Mouse (Mus musculus): ENCODE measurements at regions not wholly inside any gene's neighbourhood (a gene's known extent, or its start where the extent isn't known, plus 50 kb on each side); places are given as distances from the start of the nearest gene placed in this dataset.

DNA sequence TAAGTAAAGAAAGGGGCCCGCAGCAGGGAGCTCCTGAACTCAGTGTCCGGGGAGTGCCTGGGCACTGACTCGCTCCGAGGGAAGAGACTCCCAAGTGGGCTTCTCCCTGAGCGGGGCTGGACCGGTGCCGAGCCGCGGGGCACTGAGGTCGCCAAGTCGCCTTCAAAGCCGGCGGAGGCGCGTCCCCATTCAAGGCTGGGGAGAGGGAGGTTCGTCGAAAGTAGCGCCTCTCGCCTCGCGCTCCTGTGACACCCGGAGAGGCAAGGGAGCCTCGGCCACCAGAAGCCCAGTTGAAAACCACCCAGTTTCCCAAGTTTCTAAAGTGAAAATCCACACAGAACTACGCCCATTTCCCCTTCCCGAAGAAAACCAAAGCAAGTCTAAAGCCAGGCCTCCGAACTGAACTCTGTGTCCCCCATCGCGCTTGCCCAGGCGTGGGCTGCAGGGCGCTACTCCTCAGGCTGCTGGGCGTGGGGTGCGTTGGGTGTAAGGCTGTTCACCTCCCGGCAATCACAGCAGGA lies 79.6 kb downstream of the Kcnrg start:
- peak overlapping the region; percentile 50 for H3K4me3 ChIP-seq (ENCODE audit: control insufficient read depth, insufficient read depth, low read length)
- peaks cover 21% of the 10 kb centered on the region for H3K27me3 ChIP-seq (ENCODE audit: control insufficient read depth, insufficient read depth, low read length)
- H3K27ac ChIP-seq (ENCODE audit: control insufficient read depth, insufficient read depth, low read length) = no peak overlapping the region
- no peak for TF ChIP-seq CTCF (IDR thresholded peaks at IDR 0.05; ENCODE audit: borderline replicate concordance, control insufficient read depth, extremely low read depth, insufficient read depth, low read length, poor library complexity)
- TF ChIP-seq POLR2A (IDR thresholded peaks at IDR 0.05; ENCODE audit: control insufficient read depth, extremely low read depth, insufficient read depth, low read length, poor library complexity) = no peak
- DNase-seq = peak; percentile 41
- H3K4me1 ChIP-seq (replicated peaks; ENCODE audit: control insufficient read depth, insufficient read depth, low read length) = peaks cover 36% of the 10 kb centered on the region
- under 1% methylated on average over 33 of the region's 33 CpGs for WGBS
- H3K36me3 ChIP-seq (ENCODE audit: control insufficient read depth, insufficient read depth, low read length) = no peaks in the 10 kb centered on the region

DNA sequence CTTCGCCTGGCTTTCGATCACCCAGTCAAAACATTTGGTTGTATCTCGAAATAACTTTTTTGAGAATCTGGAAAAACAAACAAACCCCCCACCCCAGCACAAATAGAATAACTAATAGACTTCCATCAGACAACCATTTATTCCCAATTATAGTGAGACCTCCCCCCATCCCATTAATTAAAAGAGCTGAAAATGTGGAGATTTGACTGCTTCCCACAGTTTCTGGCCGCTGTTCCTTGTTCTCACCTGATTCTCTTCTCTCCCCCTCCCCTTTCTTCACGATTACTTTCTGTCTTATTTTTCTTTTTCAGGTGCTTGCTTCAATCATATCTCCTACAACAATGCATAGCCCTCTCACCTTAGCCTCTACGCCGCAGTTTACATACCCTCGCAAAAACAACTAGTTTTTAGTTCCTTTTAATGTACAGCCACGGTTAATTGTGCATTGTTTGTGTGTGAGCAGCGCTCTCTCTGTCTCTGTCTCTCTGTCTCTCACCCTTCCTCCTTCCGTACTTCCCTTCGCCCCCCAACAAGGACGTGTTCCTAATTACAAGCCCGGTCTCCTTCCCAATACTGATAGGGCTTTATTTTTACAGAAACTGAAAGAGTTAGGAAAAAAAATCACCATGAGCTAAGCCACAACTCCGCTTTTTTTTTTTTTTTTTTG lies 80.2 kb downstream of the Kcnrg start:
- Histone ChIP-seq H3K4me1 (replicated peaks; ENCODE audit: control insufficient read depth, insufficient read depth, low read length) (peaks cover 36% of the 10 kb centered on the region), H3K27me3 (ENCODE audit: control insufficient read depth, insufficient read depth, low read length) (peaks cover 21% of the 10 kb centered on the region), H3K36me3 (ENCODE audit: control insufficient read depth, insufficient read depth, low read length) (no peaks in the 10 kb centered on the region), H3K4me3 (ENCODE audit: control insufficient read depth, insufficient read depth, low read length) (peak overlapping the region; percentile 50; the same call in 1 of the 2 replicates), H3K27ac (ENCODE audit: control insufficient read depth, insufficient read depth, low read length) (no peak overlapping the region)
- DNase-seq = no peak
- 3% methylated on average over 15 of the region's 15 CpGs for WGBS
- TF ChIP-seq CTCF (IDR thresholded peaks at IDR 0.05; ENCODE audit: borderline replicate concordance, control insufficient read depth, extremely low read depth, insufficient read depth, low read length, poor library complexity) (no peak), POLR2A (IDR thresholded peaks at IDR 0.05; ENCODE audit: control insufficient read depth, extremely low read depth, insufficient read depth, low read length, poor library complexity) (no peak)

GRCm38 (mm10) chr14:61688013-61688520 lies 80.8 kb downstream of the Kcnrg start:
- peaks cover 36% of the 10 kb centered on the region for H3K4me1 ChIP-seq (replicated peaks; ENCODE audit: control insufficient read depth, insufficient read depth, low read length)
- no peak for TF ChIP-seq CTCF (IDR thresholded peaks at IDR 0.05; ENCODE audit: borderline replicate concordance, control insufficient read depth, extremely low read depth, insufficient read depth, low read length, poor library complexity)
- no peak for TF ChIP-seq POLR2A (IDR thresholded peaks at IDR 0.05; ENCODE audit: control insufficient read depth, extremely low read depth, insufficient read depth, low read length, poor library complexity)
- 11% methylated on average over 11 of the region's 11 CpGs for WGBS
- H3K27ac ChIP-seq (ENCODE audit: control insufficient read depth, insufficient read depth, low read length) = no peak overlapping the region
- no peak for DNase-seq
- H3K4me3 ChIP-seq (ENCODE audit: control insufficient read depth, insufficient read depth, low read length) = no peak overlapping the region
- peaks cover 21% of the 10 kb centered on the region for H3K27me3 ChIP-seq (ENCODE audit: control insufficient read depth, insufficient read depth, low read length)
- no peaks in the 10 kb centered on the region for H3K36me3 ChIP-seq (ENCODE audit: control insufficient read depth, insufficient read depth, low read length)

GRCm38 (mm10) chr14:61688666-61689065 lies 81.4 kb downstream of the Kcnrg start:
- Histone ChIP-seq H3K27me3 (ENCODE audit: control insufficient read depth, insufficient read depth, low read length) (peaks cover 21% of the 10 kb centered on the region), H3K4me1 (replicated peaks; ENCODE audit: control insufficient read depth, insufficient read depth, low read length) (peaks cover 33% of the 10 kb centered on the region), H3K4me3 (ENCODE audit: control insufficient read depth, insufficient read depth, low read length) (no peak overlapping the region), H3K36me3 (ENCODE audit: control insufficient read depth, insufficient read depth, low read length) (no peaks in the 10 kb centered on the region), H3K27ac (ENCODE audit: control insufficient read depth, insufficient read depth, low read length) (no peak overlapping the region)
- 14% methylated on average over 9 of the region's 9 CpGs for WGBS
- DNase-seq = no peak
- TF ChIP-seq POLR2A (IDR thresholded peaks at IDR 0.05; ENCODE audit: control insufficient read depth, extremely low read depth, insufficient read depth, low read length, poor library complexity) (no peak), CTCF (IDR thresholded peaks at IDR 0.05; ENCODE audit: borderline replicate concordance, control insufficient read depth, extremely low read depth, insufficient read depth, low read length, poor library complexity) (no peak)

DNA sequence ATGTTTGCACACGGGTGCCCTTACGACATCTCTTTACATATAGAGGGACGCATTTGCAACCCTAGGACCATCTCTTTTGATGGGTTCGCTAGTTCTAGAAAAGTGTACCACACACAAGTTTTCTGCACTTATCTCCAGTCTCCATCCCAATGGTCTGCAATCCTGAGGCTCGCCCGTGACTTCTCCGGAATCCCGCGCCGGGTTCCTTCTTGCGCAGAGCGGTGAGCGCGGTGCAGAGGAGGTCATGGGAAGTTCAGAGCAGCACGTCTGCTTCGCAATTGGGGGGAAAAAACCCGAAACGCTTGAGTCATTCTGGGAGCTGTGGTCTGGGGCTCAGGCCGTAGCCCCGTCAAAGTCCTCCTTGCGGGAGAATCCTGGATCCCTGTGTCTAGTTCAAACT lies 82.0 kb downstream of the Kcnrg start:
- Histone ChIP-seq H3K4me1 (replicated peaks; ENCODE audit: control insufficient read depth, insufficient read depth, low read length) (peaks cover 27% of the 10 kb centered on the region), H3K4me3 (ENCODE audit: control insufficient read depth, insufficient read depth, low read length) (no peak overlapping the region), H3K36me3 (ENCODE audit: control insufficient read depth, insufficient read depth, low read length) (no peaks in the 10 kb centered on the region), H3K27me3 (ENCODE audit: control insufficient read depth, insufficient read depth, low read length) (peaks cover 21% of the 10 kb centered on the region), H3K27ac (ENCODE audit: control insufficient read depth, insufficient read depth, low read length) (no peak overlapping the region)
- no peak for TF ChIP-seq CTCF (IDR thresholded peaks at IDR 0.05; ENCODE audit: borderline replicate concordance, control insufficient read depth, extremely low read depth, insufficient read depth, low read length, poor library complexity)
- 0 out of 2 replicates have a peak, but pooled peaks have one; percentile 18 for TF ChIP-seq POLR2A (IDR thresholded peaks at IDR 0.05; ENCODE audit: control insufficient read depth, extremely low read depth, insufficient read depth, low read length, poor library complexity)
- no peak for DNase-seq
- 5% methylated on average over 21 of the region's 21 CpGs for WGBS

GRCm38 (mm10) chr14:61689776-61690175 lies 82.5 kb downstream of the Kcnrg start:
- H3K27ac ChIP-seq (ENCODE audit: control insufficient read depth, insufficient read depth, low read length) = no peak overlapping the region
- peaks cover 22% of the 10 kb centered on the region for H3K4me1 ChIP-seq (replicated peaks; ENCODE audit: control insufficient read depth, insufficient read depth, low read length)
- no peak overlapping the region for H3K4me3 ChIP-seq (ENCODE audit: control insufficient read depth, insufficient read depth, low read length)
- DNase-seq = no peak
- H3K27me3 ChIP-seq (ENCODE audit: control insufficient read depth, insufficient read depth, low read length) = peaks cover 21% of the 10 kb centered on the region
- TF ChIP-seq POLR2A (IDR thresholded peaks at IDR 0.05; ENCODE audit: control insufficient read depth, extremely low read depth, insufficient read depth, low read length, poor library complexity) = no peak
- 59% methylated on average over 24 of the region's 24 CpGs for WGBS
- no peaks in the 10 kb centered on the region for H3K36me3 ChIP-seq (ENCODE audit: control insufficient read depth, insufficient read depth, low read length)

Measured in thymus, adult 2 months (tissue).